Mouse (Mus musculus) olfactory bulb, adult 2 months (tissue): ENCODE measurements around the gene Mef2d.

ENCODE experiments used
- CTCF ChIP-seq: fragments of 200-500 bp; IDR thresholded peaks from 2 replicates; pipeline ENCODE4 v1.5.1; 2012; ENCODE audit warnings: low read depth, mild to moderate bottlenecking, low read length, moderate library complexity; ENCODE audit not compliant: insufficient read depth
- POLR2A ChIP-seq: fragments of 200-500 bp; IDR thresholded peaks from 2 replicates; pipeline ENCODE4 v1.6.1; 2012; ENCODE audit warnings: mild to moderate bottlenecking, low read depth, low read length, moderate library complexity; ENCODE audit not compliant: insufficient read depth

DNA sequence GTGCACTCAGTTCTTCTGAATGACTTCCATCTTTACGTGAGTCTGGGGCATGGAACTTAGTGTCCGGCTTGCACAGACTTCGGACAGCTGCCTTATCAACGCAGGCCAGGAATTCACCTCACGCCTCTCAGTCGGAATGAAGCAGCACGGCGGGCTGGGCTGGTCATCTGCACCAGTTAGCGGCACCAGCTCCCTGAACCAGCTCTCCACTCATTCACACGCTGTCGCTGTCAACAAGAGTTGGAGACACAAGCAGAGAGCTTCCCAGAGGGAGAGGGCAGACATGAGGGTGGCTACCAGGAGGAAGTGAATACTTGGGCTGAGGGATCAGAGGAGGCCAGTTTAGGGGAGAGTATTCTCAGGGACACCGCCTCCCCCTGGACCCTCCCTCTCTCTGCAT is 27.8 kb upstream of the Mef2d start:
- no peak for TF ChIP-seq CTCF
- no peak for TF ChIP-seq POLR2A
